Mouse (Mus musculus) thymus, postnatal 36 days (tissue): ENCODE measurements around the gene Gda.

Experiments used
- DNase-seq, 2 experiments: peaks; one replicate each; pipeline ENCODE4 v3.0.0; 2022; ENCODE audit warnings: mixed read lengths in 2 of 2

The Gda gene

DNA sequence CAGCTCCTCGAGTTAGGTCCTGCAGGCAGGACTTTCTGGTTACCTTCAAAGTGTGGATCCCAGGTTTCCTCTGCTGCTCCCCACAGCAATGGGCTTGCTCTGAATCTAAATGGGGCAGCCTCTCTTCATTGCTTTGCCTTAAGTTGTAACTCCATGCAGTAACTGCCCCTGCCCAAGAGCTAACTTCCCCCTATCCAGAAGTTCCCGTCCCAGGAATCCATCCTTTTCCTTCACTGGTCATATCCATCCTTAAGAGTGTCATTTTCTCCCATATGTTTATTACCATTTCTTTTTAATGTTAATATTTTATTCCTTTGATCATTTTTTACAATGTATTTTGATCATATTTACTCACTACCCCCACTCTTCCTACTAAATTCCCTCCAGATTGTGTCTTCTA, at the start of gene Gda:
Gene Gda, minus strand, starts transcription at position 101 of the 400 bp plus-strand sequence.
- DNase-seq: no peak

DNA sequence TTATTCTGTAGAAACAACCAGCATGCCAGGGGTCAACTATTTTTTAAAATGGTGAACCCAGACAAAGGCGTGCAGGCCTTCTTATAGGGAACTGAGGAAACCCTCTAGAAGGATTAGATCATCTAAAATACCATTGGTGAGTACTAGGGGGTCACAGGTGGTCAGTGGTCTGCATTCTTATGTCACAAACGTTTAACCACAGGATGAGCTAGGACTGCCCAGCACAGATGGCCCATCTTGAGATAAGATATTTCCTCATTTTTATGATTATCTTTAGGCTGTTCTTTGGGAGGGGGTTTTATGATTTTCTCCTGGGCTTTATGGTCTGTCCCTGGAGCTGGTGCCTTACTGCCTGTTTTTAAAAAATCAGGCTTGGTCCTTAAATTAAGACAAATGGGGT, 47.0 kb upstream of the Gda start:
- DNase-seq: no peak

DNA sequence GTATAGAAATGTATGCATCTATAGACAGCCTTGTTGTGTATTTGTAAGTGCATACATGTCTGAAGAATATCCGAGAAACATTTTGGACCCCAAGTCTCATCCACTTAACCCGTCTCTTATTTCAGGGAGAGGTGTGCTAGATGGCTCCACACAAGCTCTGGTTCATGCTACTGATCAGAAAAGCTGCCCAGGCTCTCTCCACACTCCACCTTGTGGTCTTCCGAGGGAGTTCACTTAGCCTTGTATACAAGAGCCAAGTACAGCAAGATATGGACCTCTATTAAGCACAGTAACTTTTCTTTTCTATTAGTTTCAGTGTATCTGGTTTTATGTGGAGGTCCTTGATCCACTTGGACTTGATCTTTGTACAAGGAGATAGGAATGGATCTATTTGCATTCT, 36.9 kb upstream of the Gda start:
- DNase-seq: no peak

DNA sequence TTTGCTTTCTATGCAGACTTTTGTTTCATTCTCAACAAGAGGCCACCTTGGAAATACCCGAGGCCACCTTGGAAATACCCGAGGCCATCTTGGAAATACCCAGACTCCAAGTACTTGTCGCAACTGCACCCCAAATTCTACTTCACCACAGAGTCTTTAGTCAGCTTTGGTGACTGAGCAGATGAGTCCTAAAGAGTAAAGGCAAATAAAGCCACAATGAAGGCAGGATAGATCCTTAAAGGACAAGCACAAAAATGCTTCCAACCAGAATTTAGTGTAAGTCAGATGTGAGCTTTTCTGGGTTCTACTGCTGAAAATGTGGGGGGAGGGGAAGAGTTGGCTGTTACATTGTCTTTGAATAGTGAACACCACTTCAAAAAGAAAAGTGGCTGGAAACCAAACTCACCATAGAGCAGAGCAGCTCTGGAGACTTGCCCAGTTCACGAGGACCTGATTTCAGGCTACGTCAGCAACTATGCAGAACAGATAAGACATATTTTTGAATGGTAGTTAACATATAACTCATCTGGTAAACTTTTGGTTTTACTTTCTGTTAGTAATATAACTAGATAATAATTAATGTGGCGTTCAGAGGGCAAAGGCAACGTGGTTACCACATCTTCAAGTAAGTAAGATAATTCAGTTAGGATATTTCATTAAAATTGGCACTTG, 34.5 kb upstream of the Gda start:
- no peak for DNase-seq

DNA sequence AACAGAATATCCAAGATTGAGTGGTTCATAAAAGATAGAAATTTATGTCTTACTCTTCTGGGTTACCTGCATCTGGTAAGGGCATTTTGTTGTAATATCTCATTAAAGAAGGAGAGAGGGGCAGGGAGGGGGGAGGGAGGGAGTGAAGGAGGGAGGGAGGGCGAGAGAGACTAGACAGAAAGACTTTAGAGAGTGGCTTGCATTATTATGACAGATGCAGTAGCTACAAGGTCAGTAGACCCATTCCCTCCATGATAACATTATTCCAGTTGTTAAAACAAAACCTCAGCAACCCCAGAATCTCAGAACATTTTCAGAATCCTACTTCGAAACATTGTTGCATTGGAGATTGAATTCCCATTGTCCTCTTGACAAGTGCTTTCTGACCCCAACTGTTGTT, 33.9 kb upstream of the Gda start:
- DNase-seq: no peak

DNA sequence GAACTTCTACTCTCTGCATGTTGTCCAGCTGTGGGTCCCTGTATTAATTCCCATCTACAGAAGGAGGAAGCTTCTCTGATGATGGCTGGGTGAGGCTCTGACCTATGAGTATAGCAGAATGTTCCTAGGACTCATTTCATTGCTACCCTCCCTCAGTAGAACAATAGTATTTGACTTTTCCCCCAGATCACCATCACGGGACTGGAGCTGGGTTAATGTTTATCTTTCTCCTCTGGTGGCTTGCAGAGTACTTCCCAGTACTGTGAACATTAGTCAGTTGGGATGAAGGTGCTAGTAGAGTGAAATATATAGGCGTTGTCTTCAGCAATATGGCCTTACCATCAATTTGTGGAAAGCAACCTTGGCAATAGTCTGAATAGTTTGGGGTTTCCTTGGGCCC, 31.5 kb upstream of the Gda start:
- DNase-seq: no peak

DNA sequence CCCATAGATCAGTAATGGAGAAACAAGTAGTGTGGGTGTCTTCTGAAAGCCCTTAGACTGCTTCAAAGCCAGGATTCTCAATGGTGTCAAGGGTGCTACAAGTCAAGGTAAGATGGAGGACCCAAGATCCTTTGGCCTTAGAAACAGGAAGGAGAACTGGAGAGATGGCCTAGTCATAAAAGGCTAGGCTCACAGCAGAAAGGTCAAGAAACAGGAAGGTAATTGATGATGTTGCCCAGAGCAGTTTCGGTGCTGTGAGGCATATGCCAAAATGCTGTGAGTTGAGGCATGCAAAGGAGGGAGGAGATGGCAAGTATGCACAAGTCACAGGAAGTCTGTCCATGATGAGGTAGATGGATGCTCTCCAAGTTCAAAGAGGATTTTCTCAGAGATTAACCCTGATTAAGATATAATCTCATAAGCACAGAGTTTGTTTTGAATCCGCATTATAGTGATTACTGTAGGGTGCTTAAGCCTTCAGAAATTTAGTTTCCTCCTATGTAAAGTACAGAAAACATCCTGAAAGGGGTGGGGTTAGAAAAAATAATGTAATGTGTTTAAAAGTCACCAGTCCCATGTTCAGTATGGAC, 26.2 kb upstream of the Gda start:
- no peak for DNase-seq

DNA sequence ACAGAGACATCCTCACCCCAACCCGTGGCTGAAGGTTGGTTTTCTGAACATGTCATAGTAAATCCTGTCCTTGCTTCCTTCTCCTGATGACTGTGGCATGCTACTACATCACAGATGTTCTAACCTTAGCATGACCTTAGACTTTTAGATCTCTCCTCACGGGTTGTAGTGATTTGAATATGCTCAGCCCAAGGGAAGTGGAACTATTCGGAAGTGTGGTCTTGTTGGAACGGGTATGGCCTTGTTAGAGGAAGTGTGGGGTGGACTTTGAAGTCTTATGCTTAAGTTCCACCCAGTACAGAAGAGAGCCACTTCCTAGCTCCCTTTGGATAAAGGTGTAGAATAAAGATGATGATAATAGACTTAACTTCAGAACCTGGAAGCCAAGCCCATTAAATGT, 22.6 kb upstream of the Gda start:
- DNase-seq: no peak

DNA sequence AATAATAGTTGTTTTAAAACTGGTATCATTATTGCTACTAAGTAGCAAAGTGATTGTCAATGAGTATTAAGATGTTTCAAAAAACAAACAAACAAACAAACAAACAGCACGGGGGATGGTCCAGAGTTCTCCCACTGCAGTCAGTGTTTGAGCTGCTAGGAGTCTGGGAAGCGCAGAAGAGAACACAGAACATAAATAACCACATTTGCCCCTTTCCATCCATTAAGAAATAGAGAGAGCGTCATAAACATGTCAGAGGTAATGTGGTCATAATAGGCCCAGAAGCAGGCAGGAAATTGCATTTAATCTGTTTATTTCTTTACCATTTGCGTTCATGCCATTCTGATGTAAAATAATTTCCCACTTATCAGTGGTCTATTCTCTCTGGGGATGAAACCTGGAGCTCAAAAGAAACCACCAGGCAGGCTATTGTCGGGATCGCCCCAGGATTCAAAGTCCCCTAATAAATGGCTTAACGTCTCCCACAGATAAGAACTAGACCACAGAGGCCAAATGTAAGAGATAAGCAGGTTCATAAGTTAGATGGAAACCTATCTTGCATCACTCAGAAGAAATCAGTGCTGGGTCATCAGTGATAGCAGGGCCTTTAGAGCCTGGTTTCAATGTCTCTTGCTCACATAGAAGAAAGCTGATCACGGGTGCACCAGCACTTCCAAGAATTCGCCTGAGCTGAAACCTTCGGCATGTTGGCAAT, 20.7 kb upstream of the Gda start:
- no peak for DNase-seq

DNA sequence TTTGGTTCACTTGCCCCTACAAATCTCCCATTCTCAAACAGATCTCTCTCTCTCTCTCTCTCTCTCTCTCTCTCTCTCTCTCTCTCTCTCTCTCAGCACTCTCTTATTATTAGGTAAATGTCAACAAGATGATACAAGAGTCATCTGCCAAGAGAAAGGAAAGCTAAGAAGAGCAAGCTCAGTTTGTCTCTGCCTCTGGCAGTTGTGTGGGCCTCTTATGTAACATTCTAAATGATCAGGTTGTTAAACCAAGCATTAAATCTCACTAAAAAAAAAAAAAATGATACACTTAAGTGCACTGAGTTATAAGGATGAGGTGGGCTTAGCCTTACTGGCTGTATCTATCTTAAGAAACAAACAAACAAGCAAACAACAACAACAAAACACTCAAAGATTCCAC, 18.1 kb upstream of the Gda start:
- DNase-seq: no peak

DNA sequence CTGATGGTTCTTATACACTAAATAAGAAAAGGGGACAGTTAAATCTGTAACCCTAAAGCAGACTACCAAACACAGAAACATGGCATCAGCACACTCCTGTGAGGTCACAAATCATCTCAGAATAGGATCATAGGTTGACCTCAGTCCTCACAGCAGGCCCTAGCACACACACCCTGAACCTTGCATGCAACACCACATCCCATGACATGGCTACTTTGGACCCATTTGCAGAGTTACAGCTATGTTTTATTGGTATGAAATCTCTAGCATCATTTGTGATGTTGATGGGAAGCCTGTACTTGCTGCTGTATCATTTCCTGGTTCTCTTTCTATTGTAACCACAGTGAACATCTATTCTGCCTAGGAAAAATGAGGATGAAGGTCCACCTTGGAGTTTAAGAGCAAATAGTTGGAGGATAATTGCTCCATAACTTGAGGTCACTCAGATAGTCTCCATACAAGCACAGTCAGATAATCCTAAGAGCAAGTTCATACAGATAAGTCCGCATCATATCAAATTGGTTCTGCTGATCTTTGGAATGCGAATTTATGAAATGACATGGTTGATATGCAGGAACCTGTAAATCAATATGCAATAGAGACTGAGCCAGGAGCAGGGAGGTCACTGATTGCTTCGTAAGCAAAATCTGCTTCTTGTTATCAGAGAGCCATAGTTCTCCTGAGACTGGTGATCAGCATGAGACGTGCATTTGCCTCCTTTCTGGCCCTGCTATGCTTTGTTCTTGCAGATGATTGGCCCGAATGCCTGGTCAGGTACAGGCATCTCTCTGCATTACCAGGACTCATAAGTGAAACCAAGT, 14.1 kb upstream of the Gda start:
- no peak for DNase-seq

DNA sequence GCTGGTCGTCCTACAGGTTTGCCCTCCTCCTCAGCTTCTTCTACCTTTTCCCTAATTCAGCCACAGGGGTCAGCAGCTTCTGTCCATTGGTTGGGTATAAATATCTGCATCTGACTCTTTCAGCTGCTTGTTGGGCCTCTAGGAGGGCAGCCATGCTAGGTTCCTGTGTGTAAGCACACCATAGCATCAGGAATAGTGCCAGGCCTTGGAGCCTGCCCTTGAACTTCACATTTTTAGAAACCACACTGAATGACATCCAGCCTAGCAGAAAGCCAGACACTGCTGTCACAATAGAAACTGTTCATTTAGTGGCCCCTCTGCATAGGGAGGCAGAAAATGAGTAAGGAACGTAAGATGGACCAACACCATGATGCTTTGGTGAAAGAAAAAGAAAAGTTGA, 8.9 kb upstream of the Gda start:
- DNase-seq: no peak

DNA sequence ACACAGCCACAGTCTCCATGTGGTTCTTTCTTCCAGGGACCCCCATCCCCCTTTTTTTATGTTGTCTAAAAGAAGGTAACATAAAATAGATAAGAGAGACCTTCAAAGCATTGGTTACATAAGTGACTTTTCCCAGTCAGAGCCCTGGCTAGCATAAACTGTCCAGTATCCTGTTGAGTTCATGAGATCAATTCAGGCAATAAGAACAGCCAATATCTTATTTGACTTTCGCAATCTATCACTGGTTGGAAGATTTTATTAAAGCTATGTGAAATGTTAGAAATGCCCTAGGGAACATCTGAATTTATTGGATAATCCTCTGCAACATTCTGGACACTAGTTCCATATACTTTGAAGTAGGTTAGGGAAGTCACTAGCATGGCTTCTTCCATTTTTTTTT, 7.8 kb upstream of the Gda start:
- DNase-seq: no peak

DNA sequence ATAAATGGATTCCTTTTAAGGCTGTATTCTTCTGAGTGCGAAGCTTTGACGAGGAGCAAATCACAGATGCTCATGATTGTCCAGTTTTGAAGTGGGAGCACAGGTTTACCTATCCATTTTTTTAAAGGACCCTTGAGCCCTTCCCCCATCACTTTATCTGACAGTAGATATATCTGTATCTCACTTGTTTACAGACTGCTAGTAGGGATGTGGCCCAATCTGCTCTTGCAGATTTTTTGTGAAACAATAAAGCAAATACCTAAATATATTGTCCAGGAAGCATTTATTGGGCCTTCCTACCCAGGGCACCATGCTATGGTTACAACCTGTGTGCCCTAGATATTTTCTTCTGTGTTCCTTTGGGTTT, 6.8 kb upstream of the Gda start:
- DNase-seq: no peak

DNA sequence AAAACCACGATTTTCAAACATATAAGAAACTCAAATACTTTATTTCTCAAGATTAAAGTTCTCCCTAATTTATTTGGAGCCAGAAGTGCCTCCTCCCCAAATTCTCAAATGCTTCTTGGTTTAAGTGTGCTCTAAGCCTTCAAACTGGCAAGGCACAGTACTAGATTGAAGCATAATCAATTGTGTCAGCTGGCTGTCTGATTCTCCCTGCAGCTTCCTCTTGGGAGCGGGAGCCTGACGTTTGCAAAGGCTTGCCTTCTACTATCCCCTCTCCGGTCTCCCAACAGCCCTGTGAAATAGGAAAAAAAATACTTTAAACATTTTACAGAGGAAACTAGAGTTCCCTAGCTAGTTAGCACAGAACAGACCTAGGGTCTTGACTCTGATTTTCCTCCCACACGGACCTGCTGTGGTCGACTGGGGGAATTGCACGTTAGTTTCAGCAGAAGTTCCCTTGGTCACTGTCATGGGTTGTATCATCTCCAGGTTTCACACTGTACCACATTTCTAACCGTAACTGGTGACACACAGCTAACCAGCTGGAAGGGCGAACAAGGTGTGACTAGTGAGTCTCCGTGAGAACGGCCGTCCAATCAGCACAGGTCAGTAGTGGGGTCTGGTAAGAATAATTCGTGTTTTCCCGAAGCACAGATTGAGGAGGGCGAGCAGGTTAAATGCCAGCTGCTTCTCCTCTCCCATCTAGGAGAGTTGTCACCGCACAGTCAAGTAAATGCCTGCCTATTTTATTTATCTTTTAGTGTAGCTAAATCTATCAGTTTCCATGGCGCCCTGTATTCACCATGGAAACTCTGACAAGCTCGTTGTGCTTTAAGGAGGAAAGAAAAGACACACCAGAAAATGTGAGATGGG, 6.2 kb upstream of the Gda start:
- DNase-seq: no peak

DNA sequence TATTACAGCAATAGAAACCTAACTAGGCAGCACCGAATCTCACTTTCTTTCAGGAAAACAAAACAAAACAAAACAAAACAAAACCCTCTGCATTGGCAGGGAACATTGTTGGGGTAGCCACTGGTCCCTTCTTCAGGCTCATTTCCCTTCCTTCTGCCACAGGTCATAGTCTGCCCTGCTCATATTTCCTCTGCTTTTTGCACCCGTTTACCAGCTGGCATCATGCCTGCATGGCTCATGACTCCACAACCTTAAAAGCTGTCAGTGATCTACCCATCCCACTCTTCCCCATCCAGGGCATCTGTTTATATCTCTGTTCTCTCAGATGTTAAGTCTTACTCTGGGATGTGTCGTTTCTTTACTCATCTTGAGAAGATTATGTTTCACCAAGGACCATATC, 5.3 kb upstream of the Gda start:
- DNase-seq: no peak

DNA sequence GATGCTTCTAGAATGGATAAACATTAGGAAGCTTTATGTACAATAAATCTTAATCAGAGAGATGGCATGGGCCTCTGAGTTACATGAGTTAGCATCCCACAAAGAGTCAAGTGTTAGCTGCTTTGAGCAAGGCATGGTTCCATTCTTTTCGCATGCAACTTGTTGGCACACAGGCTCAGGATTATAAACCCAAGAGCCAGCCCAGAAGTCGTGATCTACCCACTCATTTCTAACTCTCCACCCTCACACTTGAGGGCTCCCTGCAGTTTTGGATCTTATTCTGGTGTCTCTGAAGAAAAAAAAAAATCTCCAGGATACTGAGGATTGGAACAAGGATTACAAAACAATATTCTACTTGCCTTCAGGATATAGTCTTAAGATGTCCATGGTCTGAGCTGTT, 4.5 kb upstream of the Gda start:
- DNase-seq: no peak

DNA sequence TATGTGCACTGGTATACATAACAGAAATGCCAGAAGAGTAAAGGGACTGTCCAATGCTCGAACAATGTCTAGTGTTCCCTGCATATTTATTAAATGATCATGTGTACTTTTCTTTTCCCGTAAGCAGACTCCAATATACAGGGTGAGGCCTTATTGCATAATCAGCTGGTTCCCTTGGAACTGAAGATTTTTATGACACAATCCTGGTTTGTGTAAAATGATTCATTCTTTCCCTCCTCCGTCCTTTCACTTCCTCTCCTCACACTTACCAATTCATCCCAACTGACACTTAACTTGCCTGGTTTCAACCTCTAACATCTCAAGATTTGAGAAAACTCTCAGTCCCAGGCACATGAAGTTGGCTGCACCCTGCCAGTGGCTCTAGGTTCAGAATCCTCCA, 3.5 kb upstream of the Gda start:
- no peak for DNase-seq

DNA sequence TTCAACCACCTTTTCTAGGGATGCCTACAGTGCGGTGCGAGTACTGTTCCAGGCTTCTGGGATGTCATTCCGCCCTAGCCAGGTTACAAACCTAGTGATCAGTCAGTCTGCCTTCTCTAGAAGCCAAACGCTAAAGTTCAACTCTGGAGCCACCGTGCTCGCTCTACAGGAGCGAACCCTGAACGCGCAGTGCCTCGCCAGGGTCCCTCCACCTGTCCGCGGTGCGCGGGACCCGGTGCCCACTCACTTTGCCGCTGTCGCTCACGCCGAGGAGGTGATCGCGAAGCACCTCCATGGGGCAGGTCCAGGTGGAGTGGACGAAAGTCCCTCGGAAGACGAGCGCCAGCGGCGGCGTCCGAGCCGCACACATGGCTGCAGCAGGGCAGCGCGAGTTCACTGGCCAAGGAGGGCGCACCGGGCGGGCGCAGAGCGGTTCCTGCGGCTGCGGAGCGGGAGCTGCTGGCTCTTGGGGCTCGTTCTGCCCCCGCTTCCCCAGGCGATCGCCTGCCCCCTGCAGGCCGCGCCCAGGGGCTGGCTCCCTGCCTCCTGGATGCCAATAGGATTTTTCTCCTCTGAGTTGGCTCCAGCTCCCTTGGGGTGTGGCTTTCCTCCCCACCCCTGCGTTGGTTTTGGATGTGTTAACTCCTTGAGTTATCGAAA, 994 bp downstream of the Gda start:
- DNase-seq: peak; percentile 17

DNA sequence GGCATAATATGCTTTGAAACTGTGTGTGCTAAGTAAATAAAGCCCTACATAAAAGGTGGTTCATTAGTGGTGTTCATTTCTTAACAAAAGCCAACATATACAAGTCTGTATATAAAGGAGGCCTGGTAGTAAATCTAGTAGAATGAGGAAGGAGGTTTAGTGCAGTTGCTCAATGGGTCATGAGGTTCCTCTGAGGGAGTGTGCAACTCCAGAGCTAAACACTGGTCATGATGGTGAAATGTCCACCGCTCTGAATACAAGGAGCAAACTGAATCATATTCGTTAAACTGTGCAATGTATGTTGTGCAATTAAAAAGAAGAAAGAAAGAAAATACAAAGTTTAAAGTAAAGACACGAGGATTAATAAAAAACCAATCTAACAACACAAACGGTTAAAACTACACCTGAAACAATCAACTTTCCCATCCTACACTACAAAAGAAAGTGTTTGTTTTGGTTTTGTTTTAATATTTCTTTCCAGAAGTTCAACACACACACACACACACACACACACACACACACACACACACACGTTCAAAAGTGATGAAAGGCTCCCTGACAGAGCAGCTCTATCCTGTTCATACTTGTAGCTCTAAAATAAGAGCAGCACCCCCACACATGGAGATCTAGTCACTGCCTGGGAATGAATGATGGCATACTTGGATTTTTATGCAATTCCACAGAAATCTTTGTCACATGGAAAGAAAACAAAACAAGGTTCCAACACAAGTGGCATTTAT, 11.9 kb downstream of the Gda start:
- no peak for DNase-seq

DNA sequence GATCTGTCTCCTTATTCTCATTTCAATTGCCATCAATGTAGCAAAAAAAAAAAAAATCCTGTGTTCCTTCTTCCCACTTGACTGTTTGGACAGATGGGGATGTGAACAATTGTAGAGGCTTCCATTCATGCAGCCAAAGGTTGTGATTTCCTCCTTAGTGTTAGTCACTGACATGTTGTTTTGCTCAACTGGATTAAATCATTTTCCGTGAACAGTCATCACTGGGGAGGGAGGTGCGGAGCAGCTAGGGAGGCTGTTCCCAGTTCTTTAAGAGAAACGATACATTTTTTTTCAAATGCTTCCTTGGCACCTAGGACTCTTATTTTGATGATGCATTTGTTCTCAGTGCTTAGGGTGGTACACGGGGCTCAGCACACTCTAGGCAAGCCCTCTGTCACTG, 15.8 kb downstream of the Gda start:
- no peak for DNase-seq
